Mouse (Mus musculus) monocyte, adult 2 months (primary cell): Measurements from ENCODE around the gene Adat3.
"Not testable (repeated sequence)": the region's sequence is repeated elsewhere in the genome, so short reads cannot be mapped to it uniquely, and the experiment has no call there.

Source experiments
- DNase-seq, 2 experiments: peaks; one replicate each; pipeline ENCODE4 v3.0.0; 2022; ENCODE audit warnings: low spot score in 2 of 2, low read depth in 1 of 2

The Adat3 gene

DNA sequence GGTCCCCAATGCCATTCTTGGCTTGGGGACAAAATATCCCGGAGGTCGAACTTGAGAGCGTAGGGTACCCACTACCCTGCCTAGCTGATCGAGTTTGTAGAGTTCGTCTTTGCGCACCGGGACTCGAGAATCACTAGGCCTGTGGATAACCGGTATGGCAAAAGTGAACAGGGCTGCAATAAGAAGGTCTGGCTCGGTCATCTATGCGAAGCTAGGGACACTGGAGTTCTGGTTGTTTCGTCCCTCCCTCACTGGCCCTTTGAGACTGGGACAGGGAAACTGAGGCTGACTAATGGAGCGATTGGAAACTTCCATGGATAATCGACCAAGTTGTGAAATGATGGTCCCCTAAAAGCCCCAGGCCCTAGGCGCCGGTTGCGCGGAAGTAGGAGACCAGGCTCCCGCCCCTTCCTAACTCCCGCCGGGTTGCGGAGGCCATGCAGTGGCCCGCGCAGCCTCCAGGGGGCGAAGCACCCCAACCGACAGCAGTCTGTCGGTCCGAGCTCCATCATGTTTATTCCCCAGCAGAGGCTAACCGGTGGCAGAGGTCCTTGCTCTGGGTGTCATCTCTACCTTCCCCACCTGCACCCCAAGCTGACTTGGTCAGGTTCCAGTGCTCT lies 24.4 kb upstream of the Adat3 start:
- DNase-seq: peak in 1 of 2 experiments; percentile 79

DNA sequence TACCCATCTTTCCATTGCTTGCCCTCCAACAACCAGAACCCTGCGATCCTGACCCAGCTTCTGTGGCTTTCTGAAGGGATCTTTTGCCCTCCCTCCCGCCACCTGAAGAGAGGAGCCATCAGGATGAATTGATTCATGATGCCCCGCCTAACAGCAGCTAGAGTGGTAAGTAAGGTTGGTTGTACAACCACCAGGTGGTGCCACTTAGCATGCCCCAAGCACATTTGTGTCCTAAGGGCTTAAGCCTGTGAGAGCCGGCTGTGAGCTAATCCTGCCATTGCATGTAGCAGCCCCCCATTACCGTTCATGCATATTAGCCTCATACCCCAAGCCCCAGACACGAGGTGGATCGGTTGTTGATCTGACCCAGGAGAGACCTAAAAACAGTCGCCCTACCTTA lies 23.8 kb upstream of the Adat3 start:
- DNase-seq: peak in 1 of 2 experiments; percentile 36

GRCm38 (mm10) chr10:80583047-80583446 lies 19.6 kb upstream of the Adat3 start:
- DNase-seq: no peak

DNA sequence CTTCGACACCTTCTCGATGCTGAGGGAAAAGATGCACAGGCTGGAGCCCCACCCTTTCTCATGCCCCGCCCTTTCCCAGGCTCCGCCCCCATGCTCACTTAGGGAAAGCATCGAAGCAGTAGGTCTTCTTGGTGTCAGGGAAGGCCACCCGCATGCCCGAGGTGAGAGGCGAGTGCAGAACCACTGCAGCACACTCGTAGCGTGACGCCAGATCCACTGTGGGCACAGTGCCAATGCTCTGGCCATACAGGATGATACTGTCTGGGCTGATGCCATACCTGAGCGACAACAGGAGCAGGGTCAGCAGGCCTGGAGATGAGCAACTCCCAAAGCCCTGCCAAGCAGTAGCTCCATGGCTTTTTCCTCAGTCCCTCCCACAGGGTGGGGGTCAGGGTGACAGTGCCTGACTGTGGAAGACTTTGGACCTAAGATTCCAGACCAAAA lies 18.6 kb upstream of the Adat3 start:
- DNase-seq: no peak

DNA sequence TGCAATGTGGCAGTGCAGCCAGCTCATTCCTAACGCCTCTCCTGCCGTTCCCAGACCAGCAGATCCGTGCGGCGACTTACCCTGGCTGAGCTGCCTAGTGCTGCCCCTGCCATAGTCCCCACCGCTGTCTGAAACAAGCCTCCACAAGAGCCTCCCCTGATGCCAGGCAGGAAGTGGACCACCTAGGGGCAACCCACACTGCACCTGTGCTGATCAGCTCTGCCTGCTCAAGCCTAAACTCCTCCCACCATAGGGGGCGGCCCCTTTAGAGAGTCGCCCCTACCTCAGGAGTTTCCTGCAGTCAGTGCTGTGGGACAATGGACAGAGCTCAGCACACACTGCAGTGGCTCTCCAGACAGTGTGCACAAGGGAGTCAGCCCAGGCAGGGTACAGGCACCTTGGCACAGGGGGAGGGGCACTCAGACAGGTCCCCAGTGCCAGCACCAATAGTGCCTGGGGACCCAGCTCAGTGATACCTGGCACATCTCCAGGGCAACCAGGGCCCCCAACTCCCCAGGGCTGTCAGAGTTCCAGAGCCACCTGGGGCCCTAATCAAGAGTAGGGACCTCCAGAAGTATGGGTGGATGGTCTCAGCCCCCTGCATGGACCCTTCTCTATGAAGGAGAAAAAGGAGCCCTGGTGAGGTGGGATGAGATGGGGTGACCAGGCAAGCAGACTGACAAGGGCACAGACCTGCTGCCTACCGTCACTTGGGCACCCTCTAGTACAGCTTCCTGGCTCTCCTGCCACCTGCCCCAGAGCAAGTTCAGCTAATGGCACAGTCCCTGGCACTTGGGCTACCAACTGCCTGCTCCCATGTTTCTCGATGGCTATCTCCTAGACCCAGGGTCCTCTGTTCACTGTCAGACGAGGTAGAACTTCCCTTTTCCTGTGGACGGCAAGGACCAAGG lies 17.8 kb upstream of the Adat3 start:
- DNase-seq: no peak

- DNase-seq: no peak
Measured at GRCm38 (mm10) chr10:80585581-80585980, 17.1 kb upstream of the Adat3 start.

- no peak for DNase-seq
Measured at GRCm38 (mm10) chr10:80586407-80587304, 16.0 kb upstream of the Adat3 start.

DNA sequence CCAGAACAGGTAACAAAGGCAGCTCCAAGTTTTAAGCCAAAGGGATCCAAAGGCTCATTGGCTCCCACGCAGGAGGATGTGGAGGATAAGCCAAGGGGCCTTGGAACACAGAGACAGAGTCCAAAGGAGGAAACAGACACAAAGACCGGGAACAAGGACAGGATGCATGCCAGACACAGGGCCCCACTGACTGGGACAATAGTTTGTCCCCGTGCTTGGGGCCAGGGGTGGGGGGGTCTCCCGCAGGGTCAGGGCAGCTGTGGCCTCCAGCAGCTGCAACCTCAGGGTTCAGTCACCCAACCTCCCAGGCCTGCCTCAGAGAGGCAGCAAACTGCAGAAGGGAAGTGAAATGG lies 15.4 kb upstream of the Adat3 start:
- no peak for DNase-seq

- no peak for DNase-seq
Measured at GRCm38 (mm10) chr10:80589127-80589878, 13.4 kb upstream of the Adat3 start.

DNA sequence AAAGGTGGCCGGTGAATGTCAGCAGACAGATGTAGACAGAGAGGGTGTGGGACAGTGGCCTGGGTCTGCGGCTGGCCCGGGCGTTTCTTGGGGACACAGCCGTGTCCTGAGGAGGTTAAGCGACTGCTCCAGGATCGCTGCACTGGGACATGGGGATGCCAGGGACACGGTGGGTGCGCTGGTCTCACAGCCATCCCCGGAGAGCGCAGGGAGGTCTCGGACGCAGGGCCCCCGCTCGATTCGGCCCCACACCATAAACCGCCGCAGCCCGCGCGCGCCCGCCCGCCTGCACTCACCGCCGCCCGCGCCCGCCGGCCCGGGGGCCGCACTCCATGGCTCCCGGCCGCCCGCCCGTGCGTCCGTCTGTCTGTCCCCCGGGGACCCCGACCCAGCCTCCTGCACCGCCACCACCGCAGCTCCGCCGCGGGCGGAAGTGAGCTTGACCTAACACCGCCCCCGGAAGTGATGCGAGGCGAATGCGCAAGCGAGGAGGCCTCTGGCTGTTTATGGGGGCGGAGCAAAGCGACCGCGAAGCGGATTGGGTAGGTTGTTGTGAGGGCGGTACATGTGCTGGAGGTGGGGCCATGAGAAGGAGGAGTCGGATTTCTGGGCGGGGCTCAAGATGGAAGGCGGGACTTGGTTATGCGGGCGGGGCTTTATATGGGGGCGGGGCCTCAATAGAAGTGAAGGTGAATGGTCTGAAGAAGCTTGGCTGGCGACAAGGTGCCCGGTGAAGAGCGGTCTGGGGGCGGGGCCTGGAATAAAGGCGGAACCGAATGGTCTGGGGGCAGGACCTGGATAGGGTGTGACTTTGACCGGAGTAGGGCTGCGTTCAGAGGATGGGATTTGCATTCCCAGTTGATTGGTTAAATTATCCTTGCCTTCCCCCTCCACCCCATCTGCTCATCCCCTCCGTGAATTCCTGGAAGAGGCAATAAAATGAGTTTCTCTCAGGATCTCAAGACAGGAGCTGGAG lies 12.5 kb upstream of the Adat3 start, which contains the start of gene Abhd17a:
Abhd17a (minus strand) TSS at position 463 of the 976 bp plus-strand sequence.
- DNase-seq: peak; percentile 81 to 88

DNA sequence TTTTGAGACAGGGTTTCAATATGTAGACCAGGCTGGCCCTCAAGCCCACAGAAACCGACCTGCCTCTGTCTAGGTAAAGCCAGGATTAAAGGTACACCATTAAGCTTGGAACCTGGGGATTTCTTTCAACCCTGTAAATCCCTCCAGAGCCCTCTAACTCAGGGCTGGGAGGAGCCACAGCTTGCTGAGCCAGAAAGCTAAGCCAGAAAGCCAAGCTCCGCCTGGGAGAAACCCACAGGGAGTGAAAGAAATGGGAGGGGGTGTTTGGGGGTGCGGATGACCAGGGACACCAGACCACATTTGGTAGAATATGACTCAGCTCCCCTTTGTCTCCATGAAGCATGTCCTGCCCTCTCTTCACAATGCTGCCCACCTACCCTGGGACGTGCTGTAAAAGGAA lies 6.4 kb upstream of the Adat3 start:
- no peak for DNase-seq

GRCm38 (mm10) chr10:80603364-80603763 lies 684 bp downstream of the Adat3 start:
- DNase-seq: no peak

- no peak for DNase-seq
Measured at GRCm38 (mm10) chr10:80604001-80604509, 1.4 kb downstream of the Adat3 start.

GRCm38 (mm10) chr10:80604988-80605387 lies 2.3 kb downstream of the Adat3 start:
- no peak for DNase-seq

DNA sequence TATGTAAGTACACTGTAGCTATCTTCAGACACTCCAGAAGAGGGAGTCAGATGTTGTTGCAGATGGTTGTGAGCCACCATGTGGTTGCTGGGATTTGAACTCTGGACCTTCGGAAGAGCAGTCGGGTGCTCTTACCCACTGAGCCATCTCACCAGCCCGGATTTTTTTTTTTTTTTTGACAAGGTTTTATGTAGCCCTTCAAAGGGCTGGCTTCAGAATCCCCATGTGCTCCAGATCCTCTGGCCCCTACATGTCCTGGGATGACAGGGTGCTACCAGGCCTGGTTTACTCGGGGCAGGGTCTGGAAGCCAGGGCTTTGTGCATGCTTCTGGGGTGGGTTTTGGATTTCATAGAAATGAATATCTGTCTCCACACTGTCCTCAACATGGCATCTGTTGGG lies 3.0 kb downstream of the Adat3 start, which contains the start of gene Gm49322:
Gm49322 (plus strand) TSS at position 301 of the 400 bp plus-strand sequence.
- not testable (repeated sequence) for DNase-seq

GRCm38 (mm10) chr10:80606306-80606705 lies 3.6 kb downstream of the Adat3 start:
- no peak for DNase-seq

GRCm38 (mm10) chr10:80606737-80607350 lies 4.2 kb downstream of the Adat3 start:
- no peak for DNase-seq

GRCm38 (mm10) chr10:80608435-80608834 lies 5.8 kb downstream of the Adat3 start:
- no peak for DNase-seq
